Mouse (Mus musculus): ENCODE measurements at regions not wholly inside any gene's neighbourhood (a gene's known extent, or its start where the extent isn't known, plus 50 kb on each side); places are given as distances from the start of the nearest gene placed in this dataset.

DNA sequence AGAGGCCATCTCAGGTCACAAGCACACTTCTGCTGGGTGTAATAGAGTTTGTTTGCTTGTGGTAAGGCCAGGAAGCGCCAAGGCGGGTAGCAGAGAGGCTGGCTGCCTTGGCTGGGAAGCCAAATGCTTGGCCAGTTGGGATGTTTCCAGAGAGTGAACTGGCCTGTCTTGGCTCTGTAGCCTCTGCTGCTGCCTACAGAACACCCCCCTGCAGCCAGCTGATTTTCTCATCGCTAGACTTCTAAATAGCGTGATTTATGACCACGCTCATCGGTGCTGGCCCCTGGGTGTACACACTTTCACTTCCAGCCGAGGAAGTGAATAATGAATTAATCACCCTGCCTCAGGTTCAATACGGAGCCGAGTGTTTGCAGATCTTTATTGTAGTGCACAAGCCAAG lies 102.2 kb upstream of the Adpgk start:
- TF ChIP-seq UBTF (IDR thresholded peaks at IDR 0.05; ENCODE audit: borderline replicate concordance, insufficient read depth, low read depth, low read length), result no peak
- TF ChIP-seq ELF1 (IDR thresholded peaks at IDR 0.05; ENCODE audit: low read depth, low read length), result no peak
- no peak for TF ChIP-seq CTCF (IDR thresholded peaks at IDR 0.05 in 2 of 3, conservative IDR thresholded peaks at IDR 0.05 in 1 of 3; ENCODE audit: control insufficient read depth in 1 of 3, insufficient read depth in 1 of 3, low read depth in 2 of 3, low read length in 3 of 3, poor library complexity in 1 of 3, severe bottlenecking in 1 of 3)
- TF ChIP-seq USF1 (IDR thresholded peaks at IDR 0.05; ENCODE audit: low read depth, low read length), result no peak
- TF ChIP-seq POLR2A (IDR thresholded peaks at IDR 0.05; ENCODE audit: control insufficient read depth in 1 of 2, insufficient read depth in 1 of 2, low read depth in 1 of 2, low read length in 2 of 2, poor library complexity in 1 of 2), result no peak
- no peak for TF ChIP-seq MEF2A (IDR thresholded peaks at IDR 0.05; ENCODE audit: extremely low read depth, insufficient replicate concordance, low read depth, low read length, poor library complexity, severe bottlenecking)
- TF ChIP-seq MAFK (IDR thresholded peaks at IDR 0.05; ENCODE audit: borderline replicate concordance, low read depth, low read length), result no peak
- TF ChIP-seq SMC3 (IDR thresholded peaks at IDR 0.05; ENCODE audit: low read depth, low read length), result no peak
- no peak for TF ChIP-seq CHD1 (IDR thresholded peaks at IDR 0.05; ENCODE audit: low read depth, low read length)
- TF ChIP-seq POLR2AphosphoS2 (IDR thresholded peaks at IDR 0.05; ENCODE audit: low read length), result no peak
- TF ChIP-seq EP300 (IDR thresholded peaks at IDR 0.05; ENCODE audit: low read depth in 1 of 2, low read length in 2 of 2), result no peak
- no peak for TF ChIP-seq USF2 (IDR thresholded peaks at IDR 0.05; ENCODE audit: borderline replicate concordance in 1 of 2, insufficient read depth in 1 of 2, low read depth in 1 of 2, low read length in 2 of 2)
- no peak for TF ChIP-seq ZNF384 (IDR thresholded peaks at IDR 0.05; ENCODE audit: low read depth, low read length)

All from MEL (cell line).